Mouse (Mus musculus) MEL (cell line): ENCODE measurements around the gene Adamts16. TPM values are rescaled to one million over a fixed set of nuclear protein-coding genes. Genes with fewer than 3 reads are reported as not detected.

Experiments used
- DNase-seq: peaks from one replicate; pipeline ENCODE4 v3.0.0; 2011; ENCODE audit warnings: low read depth, low spot score
- H3K27ac ChIP-seq: 2 replicates; pipeline ENCODE4 v1.5.1; 2012; ENCODE audit warnings: low read depth, mild to moderate bottlenecking, control low read depth, low read length, moderate library complexity; ENCODE audit not compliant: control insufficient read depth
- H3K27me3 ChIP-seq, 2 experiments: fragments of 150-350 bp in 1 of 2; sonication (generic) in 1 of 2; 2 replicates each; pipeline ENCODE4 v1.6.1; 2012; ENCODE audit warnings: low read length in 2 of 2, mild to moderate bottlenecking in 2 of 2, improper control_type of control experiment in 1 of 2, moderate library complexity in 1 of 2; ENCODE audit not compliant: insufficient read depth in 2 of 2, control insufficient read depth in 1 of 2
- H3K36me3 ChIP-seq, 2 experiments: 2 replicates each; pipeline ENCODE4 v1.6.1; 2012 to 2014; ENCODE audit warnings: low read length in 2 of 2, improper control_type of control experiment in 1 of 2, inconsistent platforms in 1 of 2, mild to moderate bottlenecking in 1 of 2; ENCODE audit not compliant: insufficient read depth in 2 of 2, control insufficient read depth in 1 of 2
- H3K4me1 ChIP-seq, 2 experiments: fragments of 150-350 bp in 1 of 2; sonication (generic) in 1 of 2; 2 replicates each; pipeline ENCODE4 v1.6.1; 2012; ENCODE audit warnings: low read length in 2 of 2, improper control_type of control experiment in 1 of 2, mild to moderate bottlenecking in 1 of 2; ENCODE audit not compliant: insufficient read depth in 2 of 2, control insufficient read depth in 1 of 2
- H3K4me3 ChIP-seq, 2 experiments: fragments of 150-350 bp in 1 of 2; sonication (generic) in 1 of 2; 2 replicates each; pipeline ENCODE4 v1.5.1; 2012; ENCODE audit warnings: low read depth in 2 of 2, low read length in 2 of 2, mild to moderate bottlenecking in 2 of 2, moderate library complexity in 2 of 2, control low read depth in 1 of 2, improper control_type of control experiment in 1 of 2; ENCODE audit not compliant: control insufficient read depth in 1 of 2, insufficient read depth in 1 of 2
- H3K79me2 ChIP-seq: 2 replicates; pipeline ENCODE4 v1.6.1; 2012; ENCODE audit warnings: mild to moderate bottlenecking, low read length, moderate library complexity; ENCODE audit not compliant: control insufficient read depth, poor library complexity, insufficient read depth
- H3K9ac ChIP-seq: 2 replicates; pipeline ENCODE4 v1.6.1; 2012; ENCODE audit warnings: low read depth, mild to moderate bottlenecking, control low read depth, low read length, moderate library complexity; ENCODE audit not compliant: control insufficient read depth, poor library complexity, severe bottlenecking
- H3K9me3 ChIP-seq: fragments of 150-350 bp; sonication (generic); replicated peaks from 2 replicates; pipeline ENCODE4 v1.6.1; 2012; ENCODE audit warnings: mild to moderate bottlenecking, low read length, improper control_type of control experiment, moderate library complexity; ENCODE audit not compliant: insufficient read depth
- ELF1 ChIP-seq: IDR thresholded peaks from 2 replicates; pipeline ENCODE4 v1.6.1; 2014; ENCODE audit warnings: low read depth, mild to moderate bottlenecking, inconsistent platforms, low read length, improper control_type of control experiment, moderate library complexity
- EP300 ChIP-seq, 2 experiments: IDR thresholded peaks; 2 replicates each; pipeline ENCODE4 v1.6.1; 2011; ENCODE audit warnings: improper control_type of control experiment in 2 of 2, low read length in 2 of 2, low read depth in 1 of 2, mild to moderate bottlenecking in 1 of 2
- ETS1 ChIP-seq: IDR thresholded peaks from 2 replicates; pipeline ENCODE4 v1.6.1; 2012; ENCODE audit warnings: low read depth, mild to moderate bottlenecking, inconsistent platforms, low read length, improper control_type of control experiment, moderate library complexity
- GABPA ChIP-seq: IDR thresholded peaks from 2 replicates; pipeline ENCODE4 v1.6.1; 2012; ENCODE audit warnings: low read depth, mild to moderate bottlenecking, inconsistent platforms, low read length, improper control_type of control experiment, moderate library complexity
- GATA1 ChIP-seq: IDR thresholded peaks from 2 replicates; pipeline ENCODE4 v1.6.1; 2011; ENCODE audit warnings: low read depth, low read length, improper control_type of control experiment
- HCFC1 ChIP-seq: IDR thresholded peaks from 2 replicates; pipeline ENCODE4 v1.6.1; 2012; ENCODE audit warnings: low read depth, mild to moderate bottlenecking, inconsistent platforms, low read length, improper control_type of control experiment, moderate library complexity
- KAT2A ChIP-seq: conservative IDR thresholded peaks from 2 replicates; pipeline ENCODE4 v1.6.1; 2012; ENCODE audit warnings: low read depth, low read length, improper control_type of control experiment, inconsistent platforms
- MAFK ChIP-seq: IDR thresholded peaks from 2 replicates; pipeline ENCODE4 v1.6.1; 2011; ENCODE audit warnings: low read depth, mild to moderate bottlenecking, low read length, improper control_type of control experiment, borderline replicate concordance
- MAX ChIP-seq: IDR thresholded peaks from 2 replicates; pipeline ENCODE4 v1.6.1; 2011; ENCODE audit warnings: low read length, improper control_type of control experiment
- MAZ ChIP-seq: IDR thresholded peaks from 2 replicates; pipeline ENCODE4 v1.6.1; 2012; ENCODE audit warnings: low read depth, mild to moderate bottlenecking, inconsistent platforms, low read length, improper control_type of control experiment
- MYB ChIP-seq: IDR thresholded peaks from 2 replicates; pipeline ENCODE4 v1.6.1; 2011; ENCODE audit warnings: mild to moderate bottlenecking, low read depth, low read length, improper control_type of control experiment
- MYC ChIP-seq: IDR thresholded peaks from 2 replicates; pipeline ENCODE4 v1.6.1; 2011; ENCODE audit warnings: low read depth, mild to moderate bottlenecking, low read length, improper control_type of control experiment, moderate library complexity
- NRF1 ChIP-seq: IDR thresholded peaks from 2 replicates; pipeline ENCODE4 v1.6.1; 2014; ENCODE audit warnings: low read depth, mild to moderate bottlenecking, inconsistent platforms, low read length, improper control_type of control experiment, moderate library complexity; ENCODE audit not compliant: poor library complexity, insufficient read depth, severe bottlenecking
- POLR2A ChIP-seq, 2 experiments: IDR thresholded peaks; 2 replicates each; pipeline ENCODE4 v1.6.1; 2011 to 2012; ENCODE audit warnings: low read length in 2 of 2, mild to moderate bottlenecking in 2 of 2, control low read depth in 1 of 2, improper control_type of control experiment in 1 of 2, low read depth in 1 of 2, moderate library complexity in 1 of 2; ENCODE audit not compliant: control insufficient read depth in 1 of 2, insufficient read depth in 1 of 2, poor library complexity in 1 of 2
- POLR2AphosphoS5 ChIP-seq: IDR thresholded peaks from 2 replicates; pipeline ENCODE4 v1.6.1; 2012; ENCODE audit warnings: low read depth, borderline replicate concordance, mild to moderate bottlenecking, inconsistent platforms, low read length, moderate library complexity, mixed read lengths
- RCOR1 ChIP-seq: IDR thresholded peaks from 2 replicates; pipeline ENCODE4 v1.6.1; 2012; ENCODE audit warnings: low read depth, mild to moderate bottlenecking, inconsistent platforms, low read length, improper control_type of control experiment
- SMC3 ChIP-seq: IDR thresholded peaks from 2 replicates; pipeline ENCODE4 v1.6.1; 2011; ENCODE audit warnings: low read depth, low read length, improper control_type of control experiment
- TAL1 ChIP-seq: IDR thresholded peaks from 2 replicates; pipeline ENCODE4 v1.6.1; 2012; ENCODE audit warnings: mild to moderate bottlenecking, inconsistent platforms, low read length, moderate library complexity, mixed read lengths
- TCF12 ChIP-seq: IDR thresholded peaks from 2 replicates; pipeline ENCODE4 v1.6.1; 2014; ENCODE audit warnings: low read depth, mild to moderate bottlenecking, inconsistent platforms, low read length, improper control_type of control experiment, moderate library complexity
- UBTF ChIP-seq: IDR thresholded peaks from 2 replicates; pipeline ENCODE4 v1.6.1; 2012; ENCODE audit warnings: low read depth, mild to moderate bottlenecking, inconsistent platforms, low read length, improper control_type of control experiment, moderate library complexity, borderline replicate concordance; ENCODE audit not compliant: insufficient read depth
- USF1 ChIP-seq: IDR thresholded peaks from 2 replicates; pipeline ENCODE4 v1.6.1; 2014; ENCODE audit warnings: low read depth, mild to moderate bottlenecking, inconsistent platforms, low read length, improper control_type of control experiment, moderate library complexity
- ZC3H11A ChIP-seq: IDR thresholded peaks from 2 replicates; pipeline ENCODE4 v1.6.1; 2012; ENCODE audit warnings: low read depth, mild to moderate bottlenecking, inconsistent platforms, low read length, improper control_type of control experiment
- ZKSCAN1 ChIP-seq: IDR thresholded peaks from 2 replicates; pipeline ENCODE4 v1.6.1; 2012; ENCODE audit warnings: low read depth, mild to moderate bottlenecking, inconsistent platforms, low read length, improper control_type of control experiment, moderate library complexity
- ZNF384 ChIP-seq: IDR thresholded peaks from 2 replicates; pipeline ENCODE4 v1.6.1; 2012; ENCODE audit warnings: low read depth, mild to moderate bottlenecking, inconsistent platforms, low read length, improper control_type of control experiment
- polyA plus RNA-seq, 2 experiments: library from polyadenylated mRNA; stranded (reverse) in 1 of 2; unstranded in 1 of 2; fragments of >175 nt in 1 of 2; fragments of >200 nt in 1 of 2; gene quantifications; 2 replicates each; pipeline versions ENCODE4 v1.2.1 to v1.2.4; 2012; ENCODE audit warnings: low replicate concordance in 2 of 2, low read depth in 1 of 2; ENCODE audit not compliant: insufficient read length in 2 of 2, insufficient read depth in 1 of 2, missing spikeins in 1 of 2
- total RNA-seq: library from RNA; depleted of rRNA; stranded (reverse); fragments of 300-350 nt; gene quantifications from 2 replicates; pipeline ENCODE4 v1.2.3, GENCODE M21; 2012

Adamts16 gene
- total and polyA plus RNA-seq, 3 experiments = not detected

DNA sequence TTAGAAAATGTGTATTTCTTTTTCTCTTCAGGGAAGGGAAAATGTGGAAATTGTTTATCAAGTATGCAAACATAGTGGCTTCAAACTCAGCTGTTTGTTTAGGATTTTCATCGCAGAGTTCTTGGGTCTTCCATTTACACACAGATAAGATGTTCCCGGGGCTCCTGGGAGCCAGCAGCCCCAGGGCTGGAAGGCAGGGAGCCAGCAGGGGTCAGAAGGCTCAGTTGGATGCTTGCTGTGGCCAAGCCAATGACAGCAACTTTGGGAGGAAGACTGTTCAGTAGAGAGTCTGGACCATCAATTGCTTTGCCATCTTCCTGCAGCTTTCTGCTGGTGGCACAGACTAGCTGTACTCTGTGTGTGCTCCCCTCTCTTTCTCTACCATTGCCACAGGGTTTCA is 108.4 kb downstream of the Adamts16 start:
- DNase-seq = no peak
- no peak overlapping the region for H3K27ac ChIP-seq
- no peaks in the 10 kb centered on the region for H3K36me3 ChIP-seq
- TF ChIP-seq MYC (no peak), TAL1 (no peak), POLR2AphosphoS5 (no peak), MAX (no peak), MAZ (no peak), KAT2A (no peak), TCF12 (no peak), ETS1 (no peak), SMC3 (no peak), ZKSCAN1 (no peak), GATA1 (no peak), ZNF384 (no peak), ZC3H11A (no peak)
- H3K79me2 ChIP-seq = no peaks in the 10 kb centered on the region
- H3K4me1 ChIP-seq = no peaks in the 10 kb centered on the region
- no peak overlapping the region for H3K4me3 ChIP-seq
- H3K9me3 ChIP-seq = no peaks in the 10 kb centered on the region
- H3K27me3 ChIP-seq = no peaks in the 10 kb centered on the region
- H3K9ac ChIP-seq = no peak overlapping the region

DNA sequence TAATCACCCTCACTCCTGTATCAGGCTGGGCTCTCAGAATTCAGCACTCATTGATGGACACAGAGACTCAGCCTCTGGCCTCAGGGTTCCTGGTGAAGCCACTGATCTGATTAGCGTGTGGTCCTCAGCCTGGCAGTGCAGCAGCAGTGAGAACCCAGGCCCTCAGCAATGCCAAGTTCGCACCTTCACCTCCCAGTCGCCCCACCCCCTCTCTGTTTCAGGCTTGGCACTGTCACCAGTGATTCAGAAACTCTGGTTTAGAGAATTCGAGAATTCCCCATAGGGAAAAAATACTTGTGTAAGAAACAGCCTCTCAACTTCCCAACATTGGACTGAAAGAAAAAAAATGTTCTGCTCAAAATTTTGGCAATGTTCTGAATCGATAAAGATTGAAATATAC is 108.8 kb downstream of the Adamts16 start:
- Histone ChIP-seq H3K27me3 (no peaks in the 10 kb centered on the region), H3K27ac (no peak overlapping the region), H3K36me3 (no peaks in the 10 kb centered on the region), H3K4me1 (no peaks in the 10 kb centered on the region), H3K4me3 (no peak overlapping the region), H3K79me2 (no peaks in the 10 kb centered on the region), H3K9me3 (no peaks in the 10 kb centered on the region), H3K9ac (no peak overlapping the region)
- no peak for TF ChIP-seq POLR2A (IDR thresholded peaks at IDR 0.05; ENCODE audit: control insufficient read depth in 1 of 2, insufficient read depth in 1 of 2, low read depth in 1 of 2, low read length in 2 of 2, poor library complexity in 1 of 2)
- no peak for TF ChIP-seq USF1
- TF ChIP-seq MAFK = no peak
- TF ChIP-seq RCOR1 = no peak
- TF ChIP-seq MYB = no peak
- TF ChIP-seq MAZ = no peak
- TF ChIP-seq GATA1 = no peak
- TF ChIP-seq ELF1 = no peak
- TF ChIP-seq NRF1 = no peak
- TF ChIP-seq TAL1 = no peak
- no peak for TF ChIP-seq EP300 (IDR thresholded peaks at IDR 0.05; ENCODE audit: low read depth in 1 of 2, low read length in 2 of 2)
- TF ChIP-seq KAT2A = no peak
- no peak for TF ChIP-seq UBTF
- no peak for TF ChIP-seq HCFC1
- no peak for TF ChIP-seq ZNF384
- TF ChIP-seq GABPA = no peak
- DNase-seq = no peak
